Mouse (Mus musculus): ENCODE measurements at regions not wholly inside any gene's neighbourhood (a gene's known extent, or its start where the extent isn't known, plus 50 kb on each side); places are given as distances from the start of the nearest gene placed in this dataset.
"Not testable (repeated sequence)": the region's sequence is repeated elsewhere in the genome, so short reads cannot be mapped to it uniquely, and the experiment has no call there.

- DNase-seq (ENCODE audit: low spot score in 2 of 2): peak in 1 of 2 experiments; percentile 41
These were observed 60.8 kb downstream of the Dmrta2 start for GRCm38 (mm10) chr4:110038696-110039095.

GRCm38 (mm10) chr4:110044851-110045618, 67.2 kb downstream of the Dmrta2 start:
- DNase-seq (ENCODE audit: low spot score in 2 of 2): peak in 1 of 2 experiments; percentile 51

DNA sequence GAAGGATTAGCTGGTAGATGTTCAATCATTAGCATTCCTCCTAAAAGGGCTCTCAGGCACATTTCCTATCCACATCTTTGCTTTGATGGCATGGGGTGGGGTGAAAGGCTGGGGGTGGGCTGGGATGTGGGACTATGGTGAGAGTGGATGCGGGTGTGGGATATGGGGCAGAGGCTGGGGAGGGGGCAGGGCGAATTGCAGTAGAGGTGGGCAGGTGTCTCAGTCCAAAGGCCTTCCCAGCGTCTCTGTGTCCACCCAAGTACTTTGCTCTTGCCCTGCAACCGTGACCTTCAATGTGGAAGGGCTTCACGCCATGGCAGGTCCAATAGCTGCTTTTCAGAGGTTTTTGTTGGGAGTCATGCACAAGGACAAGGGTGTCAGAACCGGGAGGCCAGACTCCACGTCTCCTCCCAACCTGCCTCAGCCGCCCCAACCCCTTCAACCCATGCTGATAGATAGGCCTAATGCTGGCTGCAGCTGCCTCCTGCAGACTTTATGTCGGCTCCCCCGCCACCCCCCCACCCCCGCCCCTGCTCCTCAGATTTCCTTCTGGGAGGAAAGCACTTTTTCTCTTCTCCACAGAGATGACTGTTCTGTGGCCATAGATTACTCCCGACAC, 67.9 kb downstream of the Dmrta2 start:
- peak in 1 of 2 experiments; percentile 43 for DNase-seq (ENCODE audit: low spot score in 2 of 2)

GRCm38 (mm10) chr4:110046270-110046651, 68.4 kb downstream of the Dmrta2 start:
- peak in 1 of 2 experiments; percentile 20 for DNase-seq (ENCODE audit: low spot score in 2 of 2)

DNA sequence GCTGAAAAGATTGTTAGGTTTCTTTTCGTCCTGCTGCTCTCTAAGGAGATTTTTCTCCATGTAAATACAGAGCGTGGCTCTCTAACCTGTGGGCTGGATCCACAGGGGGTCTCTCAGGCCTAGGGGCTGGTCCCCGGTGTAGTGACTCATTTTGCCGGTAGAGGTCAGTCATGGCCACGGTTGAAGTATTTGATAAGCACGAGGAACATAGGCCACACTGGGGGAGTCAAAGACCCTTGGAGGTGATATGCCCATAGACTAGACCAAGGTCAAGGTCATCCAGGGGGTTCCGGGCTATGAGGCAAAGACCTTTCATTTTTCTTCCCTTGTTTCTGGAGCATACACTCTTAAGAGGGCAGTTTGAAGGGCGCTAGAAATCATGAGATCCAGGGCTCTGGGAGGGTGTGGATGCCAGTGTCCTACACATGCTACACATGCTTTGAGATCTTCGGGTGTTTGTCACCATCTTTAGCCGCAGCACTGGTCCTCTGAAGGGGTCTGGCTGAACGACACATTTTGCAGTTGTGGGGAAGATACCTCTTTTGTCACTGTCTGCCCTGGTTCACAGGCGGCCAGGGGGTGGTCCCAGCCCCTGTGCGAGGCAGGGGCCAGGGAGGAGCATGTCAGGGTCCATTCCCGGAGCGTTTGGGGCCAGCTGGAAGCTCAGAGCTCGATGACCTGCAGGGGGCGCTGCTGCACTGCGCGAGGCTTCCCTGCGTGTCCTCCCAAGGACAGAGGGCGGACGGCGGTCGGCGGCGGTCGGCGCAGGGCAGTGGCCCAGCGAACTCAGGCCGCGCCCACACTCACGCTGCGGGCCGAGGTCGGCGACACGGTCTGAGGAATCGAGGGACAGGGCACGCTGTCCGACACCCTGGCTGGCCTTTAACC, 72.8 kb downstream of the Dmrta2 start:
- peak; percentile 66 to 87 for DNase-seq (ENCODE audit: low spot score in 2 of 2)

GRCm38 (mm10) chr4:110051281-110051665, 73.4 kb downstream of the Dmrta2 start:
- DNase-seq (ENCODE audit: low spot score in 2 of 2): no peak

- DNase-seq (ENCODE audit: low spot score in 2 of 2): peak in 1 of 2 experiments; percentile 34
These were observed 74.0 kb downstream of the Dmrta2 start for GRCm38 (mm10) chr4:110051872-110052271.

DNA sequence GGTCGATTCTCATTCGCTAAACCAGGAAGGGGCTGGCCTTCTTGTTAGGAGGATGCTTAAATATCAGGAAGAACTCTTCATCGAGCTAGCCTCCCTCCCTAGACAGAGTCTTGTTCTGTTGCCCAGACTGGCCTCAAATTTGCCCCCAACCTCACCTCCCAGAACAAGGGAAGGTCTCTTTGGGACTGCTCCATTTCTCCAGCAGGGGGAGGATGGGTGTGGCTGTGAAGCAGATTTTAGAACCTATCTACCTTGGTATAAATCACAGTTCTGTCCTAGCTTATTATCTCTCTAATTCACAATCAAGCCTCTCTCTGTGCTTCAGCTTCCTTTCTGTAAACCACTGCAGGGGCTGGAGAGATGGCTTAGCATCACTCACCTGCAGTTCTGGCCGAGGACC, 75.1 kb downstream of the Dmrta2 start:
- peak in 1 of 2 experiments; percentile 50 for DNase-seq (ENCODE audit: low spot score in 2 of 2)

DNA sequence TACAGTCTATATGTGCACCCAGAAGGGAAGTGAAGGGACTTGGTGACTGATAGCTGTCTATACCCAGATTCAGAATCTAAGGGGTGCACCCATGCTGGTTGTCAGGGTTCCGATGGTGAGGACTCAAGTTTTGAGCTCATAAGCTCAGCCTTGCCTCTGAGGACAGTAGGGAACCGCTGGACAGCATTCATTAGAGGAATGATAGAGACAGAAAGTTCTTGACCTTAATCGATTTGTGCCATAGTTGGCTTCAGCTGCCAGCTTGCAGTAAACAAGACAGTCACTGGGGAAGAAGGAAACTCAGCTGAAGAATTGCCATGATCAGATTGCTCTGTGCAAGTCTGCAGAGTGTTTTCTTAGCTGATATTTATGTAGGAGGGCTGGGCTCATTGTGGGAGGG, 96.0 kb downstream of the Dmrta2 start:
- no peak for DNase-seq (ENCODE audit: low spot score in 2 of 2)

- DNase-seq (ENCODE audit: low spot score in 2 of 2): no peak
These were observed 105.5 kb downstream of the Dmrta2 start for GRCm38 (mm10) chr4:110083371-110083770.

- no peak for DNase-seq (ENCODE audit: low spot score in 2 of 2)
These were observed 109.9 kb downstream of the Dmrta2 start for GRCm38 (mm10) chr4:110087570-110088247.

- no peak for DNase-seq (ENCODE audit: low spot score in 2 of 2)
These were observed 115.4 kb downstream of the Dmrta2 start for GRCm38 (mm10) chr4:110093040-110093820.

DNA sequence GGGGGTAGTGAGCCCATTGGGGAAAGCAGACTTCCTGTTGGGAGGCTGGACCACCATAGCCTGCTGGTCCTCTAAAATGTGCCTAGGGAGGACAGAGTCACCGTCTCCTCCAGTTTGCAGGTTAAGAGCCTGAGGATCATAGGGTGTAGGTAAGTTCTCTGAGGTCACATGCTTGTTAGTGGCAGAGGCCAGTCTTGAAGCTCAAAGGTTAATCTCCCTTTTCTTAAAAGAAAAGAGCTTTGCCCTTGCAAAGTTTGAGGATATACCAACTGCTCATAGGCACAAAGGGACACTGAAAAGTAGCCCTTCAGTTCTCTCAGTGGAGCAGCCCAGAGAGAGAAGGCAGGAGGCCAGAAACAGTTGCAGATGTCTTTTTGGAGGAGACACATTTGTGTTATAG, 116.7 kb downstream of the Dmrta2 start:
- DNase-seq (ENCODE audit: low spot score in 2 of 2): no peak

GRCm38 (mm10) chr4:110095760-110096593, 118.1 kb downstream of the Dmrta2 start:
- DNase-seq (ENCODE audit: low spot score in 2 of 2): no peak

GRCm38 (mm10) chr4:110104119-110104518, 126.3 kb downstream of the Dmrta2 start:
- not testable (repeated sequence) for DNase-seq (ENCODE audit: low spot score in 2 of 2)

DNA sequence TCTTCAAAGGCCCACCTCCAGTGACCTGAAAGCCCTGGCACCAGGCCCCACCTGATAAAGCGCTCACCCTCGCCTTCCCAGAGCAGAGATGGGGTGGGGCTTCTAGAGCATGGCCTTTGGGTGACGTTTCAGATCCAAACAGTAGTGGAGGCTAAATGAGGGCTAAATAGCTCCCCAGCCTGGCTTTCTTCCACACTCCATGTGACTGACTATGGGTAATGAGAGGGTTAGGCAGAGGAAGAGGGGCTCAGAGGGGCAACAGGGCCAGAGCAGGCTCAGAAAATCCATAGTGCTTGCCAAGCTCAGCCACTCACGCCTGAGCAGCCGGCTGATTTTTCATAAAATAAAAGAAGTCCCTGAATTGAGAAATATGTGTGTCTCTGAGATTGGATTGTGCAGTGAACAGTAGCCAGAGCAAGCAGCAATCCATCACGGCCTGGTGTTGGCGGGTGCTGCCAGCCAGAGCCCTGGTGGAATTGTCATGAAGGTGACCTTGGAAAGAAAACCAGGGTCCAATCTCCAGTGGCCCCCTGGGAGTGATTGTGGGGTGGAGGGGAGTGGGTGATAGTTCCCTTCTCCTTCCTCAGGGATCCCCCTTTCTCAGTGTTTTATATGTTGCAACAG, 128.9 kb downstream of the Dmrta2 start:
- DNase-seq (ENCODE audit: low spot score in 2 of 2): no peak

DNA sequence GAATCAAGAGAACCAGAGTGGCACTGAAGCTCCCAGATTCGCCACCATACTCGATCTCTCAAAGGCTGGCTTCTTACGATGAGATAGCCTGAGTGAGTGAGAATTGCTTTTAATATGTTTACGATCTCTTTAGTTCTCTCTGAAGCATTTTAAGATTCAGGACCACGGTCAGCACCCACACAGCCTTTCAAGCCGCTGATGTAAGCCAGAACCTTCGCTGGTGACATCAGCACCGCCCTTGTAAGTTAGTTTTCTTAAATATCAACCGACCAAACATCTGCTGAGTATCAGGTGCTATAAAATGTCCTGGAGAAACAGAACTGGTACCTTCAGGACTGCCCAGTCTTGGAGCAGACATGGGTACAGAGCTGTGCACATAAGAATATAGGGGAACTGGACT, 141.6 kb downstream of the Dmrta2 start:
- no peak for DNase-seq (ENCODE audit: low spot score in 2 of 2)

DNA sequence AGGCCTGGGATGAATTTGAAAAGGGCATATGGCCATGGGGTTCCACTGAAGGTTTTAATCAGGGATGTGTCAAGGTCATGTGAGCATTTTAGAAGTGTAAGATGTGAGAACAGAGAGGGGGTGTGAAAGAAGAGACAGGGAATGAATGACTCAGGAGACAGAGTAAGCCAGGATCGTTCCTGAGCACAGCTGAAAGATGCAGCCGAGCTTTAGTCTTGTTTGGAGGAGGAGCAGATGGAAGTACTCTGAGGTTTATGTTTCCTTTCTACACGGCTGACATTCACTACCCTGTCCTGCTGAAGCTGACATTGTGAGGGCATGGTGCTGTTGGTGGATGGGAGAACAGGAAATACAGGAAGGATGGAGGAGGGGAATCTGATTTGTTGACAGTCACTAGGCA, 142.0 kb downstream of the Dmrta2 start:
- no peak for DNase-seq (ENCODE audit: low spot score in 2 of 2)

- DNase-seq (ENCODE audit: low spot score in 2 of 2): no peak
These were observed 142.9 kb downstream of the Dmrta2 start for GRCm38 (mm10) chr4:110120761-110121160.

- DNase-seq (ENCODE audit: low spot score in 2 of 2): no peak
These were observed 143.6 kb downstream of the Dmrta2 start for GRCm38 (mm10) chr4:110121447-110121846.

Data from spleen, postnatal 4 days (tissue).